14 mouse cellular contexts compared by ENCODE assay signal in genomic region chr2:33084221-33084620, GRCm38 (mm10).
"Had no signal": no experiment of that assay in that cellular context is flagged by ENCODE, and none has a peak within 500 bp of the region (broad histone marks: within the 10 kb centered on the region; RNA-seq: fewer than 3 reads in every experiment).

No protein-coding gene starts in this region.

- H3K4me1 ChIP-seq: midbrain, embryonic 10.5 days had no signal

- ATAC-seq: midbrain, embryonic 13.5 days; midbrain, embryonic 16.5 days had no signal

- DNase-seq: kidney, postnatal 14 days; kidney, postnatal 4 days; liver, embryonic 13.5 days; lung, adult 2 months; thymus, adult 2 months; thymus, postnatal 14 days; thymus, postnatal 4 days had no signal

- H3K4me2 ChIP-seq: liver, embryonic 13.5 days; midbrain, embryonic 13.5 days; neural tube, embryonic 13.5 days had no signal

- H3K27me3 ChIP-seq: liver, embryonic 13.5 days; midbrain, embryonic 13.5 days; neural tube, embryonic 13.5 days had no signal

- H3K27ac ChIP-seq: liver, embryonic 13.5 days; macrophage; midbrain, embryonic 10.5 days; midbrain, embryonic 13.5 days; neural tube, embryonic 13.5 days had no signal

- H3K36me3 ChIP-seq: liver, embryonic 13.5 days; midbrain, embryonic 10.5 days; midbrain, embryonic 13.5 days; neural tube, embryonic 13.5 days had no signal

- H3K9ac ChIP-seq: liver, embryonic 13.5 days; midbrain, embryonic 13.5 days; neural tube, embryonic 13.5 days had no signal

- H3K9me3 ChIP-seq: liver, embryonic 13.5 days; megakaryocyte, embryonic 14.5 days; midbrain, embryonic 10.5 days; midbrain, embryonic 13.5 days; neural tube, embryonic 13.5 days had no signal

- H3K4me3 ChIP-seq: liver, embryonic 13.5 days; megakaryocyte, embryonic 14.5 days; midbrain, embryonic 10.5 days; midbrain, embryonic 13.5 days; myocyte; neural tube, embryonic 13.5 days had no signal
